Mouse (Mus musculus): ENCODE measurements around the gene Bco1. TPM values are rescaled to one million over a fixed set of nuclear protein-coding genes. Genes with fewer than 3 reads are reported as not detected.

Bco1 gene
- polyA plus RNA-seq, 1 experiment, result 0.07 TPM

- no peaks in the 10 kb centered on the region for H3K36me3 ChIP-seq (ENCODE audit: control insufficient read depth, insufficient read depth, low read length)
- peaks cover 12% of the 10 kb centered on the region; the same call in 1 of the 2 replicates for H3K4me1 ChIP-seq (ENCODE audit: control insufficient read depth, insufficient read depth, insufficient read length)
- no peaks in the 10 kb centered on the region for H3K27me3 ChIP-seq (ENCODE audit: control insufficient read depth, insufficient read depth, low read length)
- no peak overlapping the region for H3K4me3 ChIP-seq (ENCODE audit: extremely low read depth, insufficient read depth, insufficient read length)
- H3K27ac ChIP-seq (ENCODE audit: insufficient read depth, low read length), result peak overlapping the region; percentile 15; the same call in 1 of the 2 replicates
- peak; percentile 25 to 34 for DNase-seq (ENCODE audit: low read depth in 1 of 2, low spot score in 2 of 2)
- no peak for TF ChIP-seq POLR2A (IDR thresholded peaks at IDR 0.05; ENCODE audit: low read depth, low read length)
- no peak for TF ChIP-seq CTCF (IDR thresholded peaks at IDR 0.05; ENCODE audit: extremely low read depth, insufficient read depth, insufficient read length, insufficient replicate concordance)
- 37% methylated on average over 10 of the region's 10 CpGs for WGBS
These were observed 21.1 kb upstream of the Bco1 start for GRCm38 (mm10) chr8:117074350-117075182.

DNA sequence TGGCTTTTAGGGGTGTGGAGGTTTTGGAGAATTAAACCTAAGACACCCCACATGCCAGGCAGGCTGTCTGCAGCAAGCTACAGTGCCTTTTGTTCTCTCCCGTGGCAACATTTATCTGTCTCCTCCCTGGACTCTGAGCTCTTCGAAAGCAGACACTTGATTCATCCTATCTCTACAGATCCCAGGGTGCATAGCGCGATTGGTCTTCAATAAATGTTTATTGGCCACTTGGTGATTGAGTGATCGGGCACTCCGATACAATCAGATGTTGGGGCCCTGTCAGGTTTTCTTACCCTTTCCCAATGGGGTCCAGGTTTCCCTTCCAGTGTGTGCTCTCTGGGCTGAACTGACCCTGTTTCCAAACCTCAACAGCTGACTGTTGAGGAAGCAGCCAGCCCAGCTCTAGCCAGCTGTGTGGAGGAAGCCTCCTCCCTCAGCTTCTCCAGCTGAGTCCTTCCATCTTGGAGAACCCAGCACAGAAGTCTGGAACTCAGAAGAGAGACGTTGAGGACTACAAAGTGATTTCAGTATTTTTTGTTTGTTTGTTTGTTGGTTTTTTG lies 17.2 kb upstream of the Bco1 start:
- Histone ChIP-seq H3K4me1 (ENCODE audit: control insufficient read depth, insufficient read depth, insufficient read length) (peaks cover 12% of the 10 kb centered on the region; the same call in 1 of the 2 replicates), H3K4me3 (ENCODE audit: extremely low read depth, insufficient read depth, insufficient read length) (no peak overlapping the region), H3K27ac (ENCODE audit: insufficient read depth, low read length) (no peak overlapping the region), H3K27me3 (ENCODE audit: control insufficient read depth, insufficient read depth, low read length) (no peaks in the 10 kb centered on the region), H3K36me3 (ENCODE audit: control insufficient read depth, insufficient read depth, low read length) (no peaks in the 10 kb centered on the region)
- DNase-seq (ENCODE audit: low read depth in 1 of 2, low spot score in 2 of 2), result no peak
- no peak for TF ChIP-seq CTCF (IDR thresholded peaks at IDR 0.05; ENCODE audit: extremely low read depth, insufficient read depth, insufficient read length, insufficient replicate concordance)
- no peak for TF ChIP-seq POLR2A (IDR thresholded peaks at IDR 0.05; ENCODE audit: low read depth, low read length)
- WGBS, result 80% methylated on average over 7 of the region's 7 CpGs

- no peak for DNase-seq (ENCODE audit: low read depth in 1 of 2, low spot score in 2 of 2)
- Histone ChIP-seq H3K36me3 (ENCODE audit: control insufficient read depth, insufficient read depth, low read length) (no peaks in the 10 kb centered on the region), H3K27me3 (ENCODE audit: control insufficient read depth, insufficient read depth, low read length) (no peaks in the 10 kb centered on the region), H3K4me3 (ENCODE audit: extremely low read depth, insufficient read depth, insufficient read length) (no peak overlapping the region), H3K27ac (ENCODE audit: insufficient read depth, low read length) (no peak overlapping the region), H3K4me1 (ENCODE audit: control insufficient read depth, insufficient read depth, insufficient read length) (peaks cover 4% of the 10 kb centered on the region; the same call in 1 of the 2 replicates)
- WGBS, result 75% methylated on average over 14 of the region's 14 CpGs
- TF ChIP-seq POLR2A (IDR thresholded peaks at IDR 0.05; ENCODE audit: low read depth, low read length) (no peak), CTCF (IDR thresholded peaks at IDR 0.05; ENCODE audit: extremely low read depth, insufficient read depth, insufficient read length, insufficient replicate concordance) (no peak)
These were observed 16.0 kb upstream of the Bco1 start for GRCm38 (mm10) chr8:117079652-117080051.

GRCm38 (mm10) chr8:117082399-117082872 lies 13.2 kb upstream of the Bco1 start, which contains the start of gene Pkd1l2:
Gene Pkd1l2, minus strand, starts transcription at chr8:117082449.
- DNase-seq (ENCODE audit: low read depth in 1 of 2, low spot score in 2 of 2), result no peak
- Histone ChIP-seq H3K4me3 (ENCODE audit: extremely low read depth, insufficient read depth, insufficient read length) (no peak within 1 kb of the TSS), H3K27ac (ENCODE audit: insufficient read depth, low read length) (no peak within 1 kb of the TSS), H3K4me1 (ENCODE audit: control insufficient read depth, insufficient read depth, insufficient read length) (no peaks in the 10 kb centered on the region), H3K27me3 (ENCODE audit: control insufficient read depth, insufficient read depth, low read length) (no peaks in the 10 kb centered on the region), H3K36me3 (ENCODE audit: control insufficient read depth, insufficient read depth, low read length) (no peaks in the 10 kb centered on the region)
- TF ChIP-seq CTCF (IDR thresholded peaks at IDR 0.05; ENCODE audit: extremely low read depth, insufficient read depth, insufficient read length, insufficient replicate concordance) (no peak), POLR2A (IDR thresholded peaks at IDR 0.05; ENCODE audit: low read depth, low read length) (no peak)
- WGBS, result 78% methylated on average over 8 of the region's 8 CpGs

DNA sequence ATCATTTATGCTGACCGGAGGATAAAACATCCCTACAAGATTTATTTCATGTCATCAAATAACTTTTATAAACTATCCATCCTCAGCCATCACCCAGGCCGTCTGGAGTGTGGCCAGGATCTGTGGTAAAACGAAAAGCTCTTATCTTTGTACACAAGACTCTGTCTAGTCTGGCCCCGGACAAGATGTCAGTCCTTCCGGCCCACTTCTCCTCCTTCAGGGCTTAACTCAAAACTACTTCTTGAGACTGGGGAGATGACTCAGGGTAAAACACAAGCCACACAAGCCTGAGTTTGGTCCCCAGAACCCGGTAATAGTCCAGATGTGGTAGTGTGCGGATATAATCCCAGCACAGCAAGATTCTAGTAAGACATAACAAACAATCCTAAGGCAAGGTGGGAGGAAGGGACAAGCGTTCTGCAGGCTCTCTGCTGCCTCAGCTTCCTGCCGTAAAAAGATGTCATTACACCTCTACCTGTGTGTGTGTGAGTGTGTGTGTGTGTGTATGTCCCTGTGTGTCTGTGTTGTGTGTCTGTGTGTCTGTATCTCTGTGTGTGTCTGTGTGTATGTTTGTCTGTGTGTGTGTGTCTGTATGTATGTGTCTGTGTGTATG lies 12.6 kb upstream of the Bco1 start:
- no peaks in the 10 kb centered on the region for H3K4me1 ChIP-seq (ENCODE audit: control insufficient read depth, insufficient read depth, insufficient read length)
- TF ChIP-seq CTCF (IDR thresholded peaks at IDR 0.05; ENCODE audit: extremely low read depth, insufficient read depth, insufficient read length, insufficient replicate concordance), result no peak
- no peak for TF ChIP-seq POLR2A (IDR thresholded peaks at IDR 0.05; ENCODE audit: low read depth, low read length)
- H3K27me3 ChIP-seq (ENCODE audit: control insufficient read depth, insufficient read depth, low read length), result no peaks in the 10 kb centered on the region
- no peaks in the 10 kb centered on the region for H3K36me3 ChIP-seq (ENCODE audit: control insufficient read depth, insufficient read depth, low read length)
- H3K4me3 ChIP-seq (ENCODE audit: extremely low read depth, insufficient read depth, insufficient read length), result no peak overlapping the region
- H3K27ac ChIP-seq (ENCODE audit: insufficient read depth, low read length), result no peak overlapping the region
- WGBS, result 21% methylated on average over 9 of the region's 9 CpGs
- DNase-seq (ENCODE audit: low read depth in 1 of 2, low spot score in 2 of 2), result no peak

GRCm38 (mm10) chr8:117085521-117085920 lies 10.1 kb upstream of the Bco1 start:
- WGBS, result 61% methylated on average over 8 of the region's 8 CpGs
- H3K36me3 ChIP-seq (ENCODE audit: control insufficient read depth, insufficient read depth, low read length), result no peaks in the 10 kb centered on the region
- TF ChIP-seq POLR2A (IDR thresholded peaks at IDR 0.05; ENCODE audit: low read depth, low read length) (no peak), CTCF (IDR thresholded peaks at IDR 0.05; ENCODE audit: extremely low read depth, insufficient read depth, insufficient read length, insufficient replicate concordance) (no peak)
- no peaks in the 10 kb centered on the region for H3K27me3 ChIP-seq (ENCODE audit: control insufficient read depth, insufficient read depth, low read length)
- H3K4me1 ChIP-seq (ENCODE audit: control insufficient read depth, insufficient read depth, insufficient read length), result no peaks in the 10 kb centered on the region
- no peak for DNase-seq (ENCODE audit: low read depth in 1 of 2, low spot score in 2 of 2)
- no peak overlapping the region for H3K27ac ChIP-seq (ENCODE audit: insufficient read depth, low read length)
- no peak overlapping the region for H3K4me3 ChIP-seq (ENCODE audit: extremely low read depth, insufficient read depth, insufficient read length)

Measured in spleen, adult 2 months (tissue).